Mouse (Mus musculus) liver, embryonic 15.5 days (tissue): ENCODE results near the gene Dhx38. TPM values are rescaled to one million over a fixed set of nuclear protein-coding genes. Genes with fewer than 3 reads are reported as not detected.

Experiments used
- ATAC-seq: fragments of 200-750 bp; cut with Nextera tagmentation; 2 replicates; pipeline ENCODE4 v1.8.0; 2017; ENCODE audit warnings: moderate number of reproducible peaks, mild to moderate bottlenecking, moderate library complexity; ENCODE audit not compliant: insufficient read depth
- H3K27ac ChIP-seq: fragments of 300-500 bp; sonication (generic); replicated peaks from 2 replicates; pipeline ENCODE4 v1.5.1; 2015; ENCODE audit warnings: mild to moderate bottlenecking, inconsistent platforms
- H3K27me3 ChIP-seq: fragments of 300-500 bp; sonication (generic); 2 replicates; pipeline ENCODE4 v1.6.1; 2015; ENCODE audit warnings: mild to moderate bottlenecking, inconsistent platforms
- H3K36me3 ChIP-seq: fragments of 300-500 bp; sonication (generic); replicated peaks from 2 replicates; pipeline ENCODE4 v1.6.1; 2015; ENCODE audit warnings: moderate library complexity, mild to moderate bottlenecking, inconsistent platforms
- H3K4me1 ChIP-seq: fragments of 300-500 bp; sonication (generic); replicated peaks from 2 replicates; pipeline ENCODE4 v1.6.1; 2015; ENCODE audit warnings: inconsistent platforms
- H3K4me2 ChIP-seq: fragments of 300-500 bp; sonication (generic); 2 replicates; pipeline ENCODE4 v1.6.1; 2015; ENCODE audit warnings: moderate library complexity, mild to moderate bottlenecking, inconsistent platforms
- H3K4me3 ChIP-seq: fragments of 300-500 bp; sonication (generic); replicated peaks from 2 replicates; pipeline ENCODE4 v1.5.1; 2015; ENCODE audit warnings: mild to moderate bottlenecking, inconsistent platforms
- H3K9ac ChIP-seq: fragments of 300-500 bp; sonication (generic); 2 replicates; pipeline ENCODE4 v1.6.1; 2015; ENCODE audit warnings: moderate library complexity, mild to moderate bottlenecking, inconsistent platforms
- H3K9me3 ChIP-seq: fragments of 300-500 bp; sonication (generic); replicated peaks from 2 replicates; pipeline ENCODE4 v1.6.1; 2016; ENCODE audit warnings: inconsistent platforms
- WGBS: fragments of 180-500 bp; shearing (Covaris S2); methylation state at CpG from one replicate; pipeline ENCODE4 v1.1.7; 2015; ENCODE audit warnings: mixed read lengths; ENCODE audit not compliant: insufficient replicate concordance; 5-methylcytosine and 5-hydroxymethylcytosine counted together
- polyA plus RNA-seq: library from polyadenylated mRNA; unstranded; fragments of >200 nt; fragmentation: Nextera tagmentation; extraction: Ambion mirVana; gene quantifications from 2 replicates; pipeline ENCODE4 v1.2.1, GENCODE M21; 2015

Dhx38 gene
- polyA plus RNA-seq = 9.7 and 11.4 TPM in 2 replicates

GRCm38 (mm10) chr8:109565498-109566333 lies at the start of gene Dhx38, which contains the start of gene Txnl4b:
Dhx38 (minus strand) TSS chr8:109565861.
Txnl4b (plus strand) TSS chr8:109565892.
- under 1% methylated on average over 52 of the region's 52 CpGs for WGBS
- no peaks in the 10 kb centered on the region for H3K9me3 ChIP-seq
- peak within 1 kb of the TSS; percentile 84 for H3K4me2 ChIP-seq
- peaks cover 26% of the 10 kb centered on the region for H3K36me3 ChIP-seq
- no peaks in the 10 kb centered on the region for H3K27me3 ChIP-seq
- H3K27ac ChIP-seq = peak within 1 kb of the TSS; percentile 94
- H3K4me1 ChIP-seq = peaks cover 31% of the 10 kb centered on the region
- peak within 1 kb of the TSS; percentile 89 for H3K4me3 ChIP-seq
- peak; percentile 99 for ATAC-seq
- peak within 1 kb of the TSS; percentile 92 for H3K9ac ChIP-seq

- H3K4me1 ChIP-seq = peaks cover 20% of the 10 kb centered on the region
- ATAC-seq = peak; percentile 34; the same call in 1 of the 2 replicates
- no peaks in the 10 kb centered on the region for H3K9me3 ChIP-seq
- no peak within 1 kb of the TSS; the same call in 1 of the 2 replicates for H3K27ac ChIP-seq
- H3K4me2 ChIP-seq = peak within 1 kb of the TSS; percentile 70
- H3K27me3 ChIP-seq = no peaks in the 10 kb centered on the region
- H3K9ac ChIP-seq = no peak within 1 kb of the TSS
- peak within 1 kb of the TSS; percentile 52 for H3K4me3 ChIP-seq
- 16% methylated on average over 27 of the region's 27 CpGs for WGBS
- no peaks in the 10 kb centered on the region for H3K36me3 ChIP-seq
Measured at GRCm38 (mm10) chr8:109614243-109615210, 48.9 kb upstream of the Dhx38 start, which contains the start of gene Pkd1l3. Pkd1l3 (plus strand) TSS chr8:109614517.

DNA sequence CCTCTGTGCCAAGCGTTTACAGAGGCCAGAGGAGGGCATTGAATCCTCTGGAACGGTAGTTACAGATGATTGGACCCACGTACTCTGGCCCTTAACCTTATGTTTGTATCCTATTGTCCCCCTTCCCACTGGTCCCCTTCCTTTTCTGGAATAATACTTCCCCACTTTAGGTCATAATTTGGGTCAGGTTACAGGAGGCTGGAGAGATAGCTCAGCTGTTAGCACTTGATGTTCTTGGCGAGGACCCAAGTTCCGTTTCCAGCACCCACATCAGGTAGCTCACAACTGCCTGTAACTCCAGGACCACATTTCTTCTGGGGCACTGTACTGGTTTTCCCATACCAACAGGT lies 43.5 kb upstream of the Dhx38 start:
- Histone ChIP-seq H3K4me3 (peak overlapping the region; percentile 74), H3K4me1 (peaks cover 27% of the 10 kb centered on the region), H3K4me2 (peak overlapping the region; percentile 94), H3K9ac (peak overlapping the region; percentile 75), H3K27me3 (no peaks in the 10 kb centered on the region), H3K36me3 (peaks cover 5% of the 10 kb centered on the region), H3K27ac (peak overlapping the region; percentile 97), H3K9me3 (no peaks in the 10 kb centered on the region)
- no peak for ATAC-seq
- 13% methylated on average over 5 of the region's 5 CpGs for WGBS

DNA sequence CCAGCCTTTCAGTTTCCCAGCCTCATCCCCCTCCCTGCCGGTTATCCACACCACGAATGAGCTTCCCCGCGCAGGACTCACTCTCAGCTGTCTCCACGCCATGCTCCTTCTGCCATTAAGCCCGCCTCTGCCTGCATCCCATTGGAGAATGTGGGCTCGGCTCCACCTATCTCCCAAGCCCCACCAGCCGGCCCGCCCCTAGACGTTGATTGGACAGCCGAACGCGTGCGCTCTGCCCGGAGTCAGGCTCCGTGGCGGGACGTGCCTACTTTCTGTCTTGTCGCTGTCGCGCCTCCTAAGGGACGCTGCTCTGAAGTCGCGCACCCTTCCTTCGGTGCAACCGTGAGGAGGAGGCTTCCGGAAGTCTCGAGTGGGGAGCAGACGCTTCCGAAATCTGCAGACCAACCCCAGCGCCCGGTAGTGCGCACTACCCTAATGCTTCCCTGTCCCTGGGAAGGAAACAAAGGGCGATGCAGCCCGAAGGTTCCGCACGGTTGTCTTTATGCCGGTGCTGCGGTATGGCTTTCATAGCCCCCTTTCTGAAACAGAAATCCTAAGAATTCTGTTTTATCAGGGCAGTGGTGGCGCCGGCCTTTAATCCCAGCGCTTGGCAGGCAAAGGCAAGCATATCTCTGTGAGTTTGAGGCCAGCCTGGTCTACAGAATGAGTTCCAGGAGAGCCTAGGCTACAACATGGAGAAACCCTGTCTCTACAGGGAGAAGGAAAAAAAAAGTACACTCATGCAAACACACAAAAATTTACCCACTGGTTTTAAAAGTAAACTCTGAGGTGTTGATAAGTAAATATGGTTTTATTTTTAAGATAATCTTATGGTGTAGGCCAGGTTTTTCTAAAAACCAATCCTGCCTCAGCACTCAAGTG lies 42.9 kb upstream of the Dhx38 start, which contains the start of gene Dhodh:
TSS of gene Dhodh (minus strand) at position 403 of the 882 bp plus-strand sequence.
- under 1% methylated on average over 42 of the region's 42 CpGs for WGBS
- peak; percentile 99 for ATAC-seq
- H3K4me3 ChIP-seq = peak within 1 kb of the TSS; percentile 74

GRCm38 (mm10) chr8:109607650-109608049 lies 42.0 kb upstream of the Dhx38 start:
- Histone ChIP-seq H3K9me3 (no peaks in the 10 kb centered on the region), H3K4me1 (peaks cover 23% of the 10 kb centered on the region), H3K9ac (peak overlapping the region; percentile 57), H3K27ac (peak overlapping the region; percentile 97), H3K36me3 (peaks cover 18% of the 10 kb centered on the region), H3K4me3 (peak overlapping the region; percentile 74), H3K27me3 (no peaks in the 10 kb centered on the region), H3K4me2 (peak overlapping the region; percentile 94)
- WGBS = 2% methylated on average over 12 of the region's 12 CpGs
- no peak for ATAC-seq

More for the DNA sequence above, 42.9 kb upstream of the Dhx38 start, which contains the start of gene Dhodh:
- Histone ChIP-seq H3K9ac (peak within 1 kb of the TSS; percentile 75), H3K36me3 (peaks cover 11% of the 10 kb centered on the region), H3K4me2 (peak within 1 kb of the TSS; percentile 94), H3K27ac (peak within 1 kb of the TSS; percentile 97), H3K27me3 (no peaks in the 10 kb centered on the region), H3K4me1 (peaks cover 23% of the 10 kb centered on the region), H3K9me3 (no peaks in the 10 kb centered on the region)

GRCm38 (mm10) chr8:109606725-109607124 lies 41.1 kb upstream of the Dhx38 start:
- H3K27ac ChIP-seq = no peak overlapping the region
- H3K4me1 ChIP-seq = peaks cover 23% of the 10 kb centered on the region
- no peaks in the 10 kb centered on the region for H3K27me3 ChIP-seq
- H3K9me3 ChIP-seq = no peaks in the 10 kb centered on the region
- no peak overlapping the region; the same call in 1 of the 2 replicates for H3K4me2 ChIP-seq
- peaks cover 23% of the 10 kb centered on the region for H3K36me3 ChIP-seq
- 50% methylated on average over 2 of the region's 2 CpGs for WGBS
- H3K9ac ChIP-seq = no peak overlapping the region
- no peak overlapping the region for H3K4me3 ChIP-seq
- ATAC-seq = no peak

DNA sequence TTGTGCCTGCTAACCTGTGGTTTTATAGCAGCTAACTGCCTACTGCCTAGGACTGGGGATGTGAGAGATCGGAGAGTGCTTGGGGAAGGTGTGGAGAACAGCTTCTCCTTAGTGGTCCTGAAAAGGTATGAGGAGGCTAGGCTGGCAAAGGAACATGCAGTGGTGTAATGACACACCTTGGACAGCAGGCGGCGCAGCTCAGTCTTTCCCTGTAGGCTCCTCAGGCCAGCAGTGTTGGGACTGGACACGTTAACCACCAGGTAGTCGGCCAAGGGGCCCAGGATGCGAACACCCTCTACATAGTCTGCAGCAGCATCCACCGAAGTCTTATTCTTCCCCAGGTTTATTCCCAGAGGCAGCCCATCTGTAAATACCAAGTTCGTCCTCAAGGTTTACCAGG lies 30.2 kb upstream of the Dhx38 start:
- peaks cover 25% of the 10 kb centered on the region for H3K36me3 ChIP-seq

GRCm38 (mm10) chr8:109593117-109593788 lies 27.6 kb upstream of the Dhx38 start:
- Histone ChIP-seq H3K27me3 (no peaks in the 10 kb centered on the region), H3K4me1 (peaks cover 6% of the 10 kb centered on the region; the same call in 1 of the 2 replicates), H3K4me3 (no peak overlapping the region), H3K27ac (no peak overlapping the region), H3K9me3 (no peaks in the 10 kb centered on the region), H3K36me3 (peaks cover 25% of the 10 kb centered on the region), H3K4me2 (no peak overlapping the region), H3K9ac (no peak overlapping the region)
- no peak for ATAC-seq
- WGBS = 64% methylated on average over 6 of the region's 6 CpGs

More for the DNA sequence above, 30.2 kb upstream of the Dhx38 start:
- ATAC-seq = no peak
- Histone ChIP-seq H3K9me3 (no peaks in the 10 kb centered on the region), H3K27me3 (no peaks in the 10 kb centered on the region), H3K4me1 (peaks cover 6% of the 10 kb centered on the region; the same call in 1 of the 2 replicates), H3K4me3 (no peak overlapping the region), H3K27ac (no peak overlapping the region), H3K4me2 (no peak overlapping the region), H3K9ac (no peak overlapping the region)
- 47% methylated on average over 8 of the region's 8 CpGs for WGBS

- WGBS = 61% methylated on average over 5 of the region's 5 CpGs
Measured at GRCm38 (mm10) chr8:109592164-109592563, 26.5 kb upstream of the Dhx38 start.

More at GRCm38 (mm10) chr8:109592164-109592563, 26.5 kb upstream of the Dhx38 start:
- Histone ChIP-seq H3K4me2 (no peak overlapping the region), H3K27me3 (no peaks in the 10 kb centered on the region), H3K4me1 (peaks cover 6% of the 10 kb centered on the region; the same call in 1 of the 2 replicates), H3K9me3 (no peaks in the 10 kb centered on the region), H3K27ac (no peak overlapping the region), H3K9ac (no peak overlapping the region), H3K36me3 (peaks cover 23% of the 10 kb centered on the region), H3K4me3 (no peak overlapping the region)
- ATAC-seq = no peak
